Mouse (Mus musculus): Measurements from ENCODE around the gene Hunk. TPM values are rescaled to one million over a fixed set of nuclear protein-coding genes. Genes with fewer than 3 reads are reported as not detected.

Gene Hunk
- polyA plus RNA-seq, 1 experiment, result not detected

- Histone ChIP-seq H3K4me3 (replicated peaks; ENCODE audit: control insufficient read depth, low read depth, low read length) (no peak overlapping the region), H3K27ac (ENCODE audit: control insufficient read depth, insufficient read depth, low read depth, low read length, poor library complexity) (no peak overlapping the region), H3K4me1 (ENCODE audit: control insufficient read depth, insufficient read depth, low read length) (no peaks in the 10 kb centered on the region)
- TF ChIP-seq CTCF (IDR thresholded peaks at IDR 0.05; ENCODE audit: control insufficient read depth, insufficient read depth, low read length) (no peak), POLR2A (IDR thresholded peaks at IDR 0.05; ENCODE audit: borderline replicate concordance, control insufficient read depth, low read depth, low read length) (no peak)
- WGBS, result 76% methylated on average over 10 of the region's 10 CpGs
These were observed 119.4 kb downstream of the Hunk start for GRCm38 (mm10) chr16:90505252-90505651.

DNA sequence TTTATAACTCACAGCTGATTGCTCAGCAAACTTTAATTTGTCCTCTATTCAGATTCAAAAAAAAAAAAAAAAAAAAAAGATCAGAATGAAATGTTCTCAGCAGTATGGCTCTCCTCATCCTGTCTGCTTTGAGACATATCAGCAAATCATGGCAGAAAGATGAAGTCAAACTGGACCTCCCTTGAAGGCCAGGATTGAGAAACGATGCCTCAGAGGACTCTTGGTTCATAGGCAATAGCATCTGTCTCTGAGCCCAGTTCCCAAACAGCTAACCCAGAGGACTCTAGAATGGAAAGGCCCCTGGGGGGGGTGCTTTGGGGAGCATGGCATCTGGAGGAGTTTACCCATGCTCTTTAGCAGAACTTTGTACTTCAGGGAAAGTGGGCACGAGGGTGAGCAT, 119.9 kb downstream of the Hunk start:
- Histone ChIP-seq H3K4me1 (ENCODE audit: control insufficient read depth, insufficient read depth, low read length) (no peaks in the 10 kb centered on the region), H3K27ac (ENCODE audit: control insufficient read depth, insufficient read depth, low read depth, low read length, poor library complexity) (no peak overlapping the region), H3K4me3 (replicated peaks; ENCODE audit: control insufficient read depth, low read depth, low read length) (no peak overlapping the region)
- TF ChIP-seq POLR2A (IDR thresholded peaks at IDR 0.05; ENCODE audit: borderline replicate concordance, control insufficient read depth, low read depth, low read length), result no peak
- no peak for TF ChIP-seq CTCF (IDR thresholded peaks at IDR 0.05; ENCODE audit: control insufficient read depth, insufficient read depth, low read length)
- 78% methylated on average over 2 of the region's 2 CpGs for WGBS

- TF ChIP-seq POLR2A (IDR thresholded peaks at IDR 0.05; ENCODE audit: borderline replicate concordance, control insufficient read depth, low read depth, low read length), result no peak
- no peak for TF ChIP-seq CTCF (IDR thresholded peaks at IDR 0.05; ENCODE audit: control insufficient read depth, insufficient read depth, low read length)
- WGBS, result 85% methylated on average over 19 of the region's 19 CpGs
- Histone ChIP-seq H3K4me1 (ENCODE audit: control insufficient read depth, insufficient read depth, low read length) (peaks cover 2% of the 10 kb centered on the region; the same call in 1 of the 2 replicates), H3K27ac (ENCODE audit: control insufficient read depth, insufficient read depth, low read depth, low read length, poor library complexity) (no peak overlapping the region), H3K4me3 (replicated peaks; ENCODE audit: control insufficient read depth, low read depth, low read length) (no peak overlapping the region)
These were observed 125.9 kb downstream of the Hunk start for GRCm38 (mm10) chr16:90511551-90512296.

DNA sequence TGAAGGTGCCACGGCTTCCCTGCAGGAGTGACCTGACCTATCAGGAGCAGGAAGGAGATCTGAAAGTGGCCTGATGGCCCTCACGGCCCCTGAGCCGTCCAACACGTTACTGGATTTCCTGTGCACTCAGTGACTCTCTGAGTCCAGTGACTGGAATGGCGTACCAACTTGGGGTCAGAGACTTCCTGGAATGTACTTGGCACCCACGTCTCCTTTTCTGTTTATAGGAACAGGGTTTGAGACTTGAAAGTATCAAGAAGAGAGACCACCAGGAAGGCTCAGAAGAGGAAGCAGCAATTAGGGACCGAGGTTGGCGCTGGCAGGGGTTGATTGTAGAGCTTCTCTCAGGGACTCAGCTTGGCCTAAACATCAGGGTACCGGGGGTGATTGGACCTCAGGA, 131.2 kb downstream of the Hunk start:
- 39% methylated on average over 9 of the region's 9 CpGs for WGBS
- H3K27ac ChIP-seq (ENCODE audit: control insufficient read depth, insufficient read depth, low read depth, low read length, poor library complexity), result no peak overlapping the region
- peaks cover 2% of the 10 kb centered on the region; the same call in 1 of the 2 replicates for H3K4me1 ChIP-seq (ENCODE audit: control insufficient read depth, insufficient read depth, low read length)
- TF ChIP-seq CTCF (IDR thresholded peaks at IDR 0.05; ENCODE audit: control insufficient read depth, insufficient read depth, low read length), result no peak
- TF ChIP-seq POLR2A (IDR thresholded peaks at IDR 0.05; ENCODE audit: borderline replicate concordance, control insufficient read depth, low read depth, low read length), result no peak
- no peak overlapping the region for H3K4me3 ChIP-seq (replicated peaks; ENCODE audit: control insufficient read depth, low read depth, low read length)

DNA sequence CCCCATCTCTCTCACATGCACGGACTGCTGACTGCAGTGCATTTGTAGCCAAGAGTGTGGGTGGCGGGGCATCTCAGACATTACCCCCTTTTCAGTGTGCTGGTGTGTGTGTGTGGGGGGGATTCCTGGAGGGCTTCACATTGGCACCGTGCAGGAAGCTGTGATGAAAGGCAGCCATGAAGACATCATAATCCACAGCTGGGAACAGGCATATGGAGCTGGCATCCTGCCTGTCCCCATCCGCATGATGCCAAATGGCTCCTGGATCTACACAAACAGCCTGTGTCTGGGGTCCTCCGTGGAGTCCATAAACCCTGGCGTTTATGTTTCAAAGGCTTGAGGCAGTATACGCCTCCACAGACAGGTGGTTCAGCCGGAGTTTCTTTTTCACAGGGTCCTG, 132.4 kb downstream of the Hunk start:
- Histone ChIP-seq H3K27ac (ENCODE audit: control insufficient read depth, insufficient read depth, low read depth, low read length, poor library complexity) (no peak overlapping the region), H3K4me1 (ENCODE audit: control insufficient read depth, insufficient read depth, low read length) (peaks cover 2% of the 10 kb centered on the region; the same call in 1 of the 2 replicates), H3K4me3 (replicated peaks; ENCODE audit: control insufficient read depth, low read depth, low read length) (no peak overlapping the region)
- WGBS, result 82% methylated on average over 8 of the region's 8 CpGs
- no peak for TF ChIP-seq POLR2A (IDR thresholded peaks at IDR 0.05; ENCODE audit: borderline replicate concordance, control insufficient read depth, low read depth, low read length)
- no peak for TF ChIP-seq CTCF (IDR thresholded peaks at IDR 0.05; ENCODE audit: control insufficient read depth, insufficient read depth, low read length)

DNA sequence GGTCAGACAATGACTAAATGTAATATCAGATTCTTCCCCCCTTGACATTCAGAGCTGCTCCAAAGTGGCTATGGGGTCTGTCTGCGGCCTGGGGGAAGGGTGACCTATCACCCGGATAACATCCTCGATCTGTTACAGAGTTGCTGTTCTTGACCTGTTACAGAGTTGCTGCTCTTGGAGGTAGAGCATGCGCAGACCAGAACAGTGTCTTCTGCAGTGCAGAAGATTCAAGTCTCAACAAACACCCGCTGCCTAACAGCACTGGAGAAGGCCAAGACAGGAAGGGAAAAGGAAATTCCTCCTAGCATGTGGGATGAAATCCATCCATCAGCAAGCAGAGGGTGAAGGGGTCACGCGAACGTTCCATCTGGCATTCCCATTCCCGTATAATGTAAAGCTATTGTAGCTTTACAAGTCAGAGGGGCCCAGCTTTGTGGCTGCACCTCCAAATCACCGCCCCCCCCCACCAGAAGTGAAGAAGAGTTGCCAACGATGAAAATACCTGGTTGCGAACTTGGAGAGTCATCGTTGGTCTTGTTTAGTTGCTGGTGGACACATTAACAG, 133.0 kb downstream of the Hunk start:
- H3K27ac ChIP-seq (ENCODE audit: control insufficient read depth, insufficient read depth, low read depth, low read length, poor library complexity), result no peak overlapping the region
- H3K4me1 ChIP-seq (ENCODE audit: control insufficient read depth, insufficient read depth, low read length), result peaks cover 2% of the 10 kb centered on the region; the same call in 1 of the 2 replicates
- TF ChIP-seq CTCF (IDR thresholded peaks at IDR 0.05; ENCODE audit: control insufficient read depth, insufficient read depth, low read length), result no peak
- TF ChIP-seq POLR2A (IDR thresholded peaks at IDR 0.05; ENCODE audit: borderline replicate concordance, control insufficient read depth, low read depth, low read length), result no peak
- no peak overlapping the region for H3K4me3 ChIP-seq (replicated peaks; ENCODE audit: control insufficient read depth, low read depth, low read length)
- 84% methylated on average over 13 of the region's 13 CpGs for WGBS

DNA sequence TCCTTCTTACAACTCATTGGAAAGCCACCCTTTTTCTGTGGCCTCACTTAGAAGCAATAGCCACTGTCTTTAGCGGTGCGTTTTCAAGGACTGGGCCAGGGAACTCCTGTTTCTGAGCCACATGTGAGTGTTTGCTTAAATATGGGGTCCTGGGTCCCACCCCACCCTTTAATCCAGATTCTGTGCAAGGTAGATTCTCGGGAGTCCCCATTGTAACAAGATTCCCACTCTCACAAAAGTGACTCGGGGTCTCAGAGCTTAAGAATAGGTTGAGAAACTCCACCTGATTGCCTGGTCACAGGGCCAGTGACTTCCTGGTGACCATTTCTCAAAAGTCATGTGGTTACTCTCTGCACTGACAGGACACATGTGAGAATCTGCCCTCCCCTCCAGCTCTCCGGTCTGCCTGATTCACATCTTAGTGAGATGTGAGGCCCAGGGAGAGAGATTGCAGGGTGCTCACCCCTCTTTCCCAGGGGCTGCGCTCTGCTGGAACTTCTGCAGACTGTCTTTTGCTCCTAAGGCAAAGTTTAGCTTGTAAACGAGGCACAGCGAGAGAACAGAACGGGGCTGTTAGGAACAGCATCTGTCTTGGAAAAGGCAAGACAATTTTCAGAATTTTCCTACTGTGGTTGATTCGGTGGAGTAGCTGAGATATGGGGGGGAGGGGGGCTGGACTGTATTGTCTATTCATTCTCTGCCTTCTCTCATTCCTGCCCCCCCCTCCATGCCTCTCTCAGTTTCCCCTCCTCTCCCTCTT, 135.6 kb downstream of the Hunk start:
- WGBS, result 40% methylated on average over 10 of the region's 10 CpGs
- Histone ChIP-seq H3K27ac (ENCODE audit: control insufficient read depth, insufficient read depth, low read depth, low read length, poor library complexity) (no peak overlapping the region), H3K4me3 (replicated peaks; ENCODE audit: control insufficient read depth, low read depth, low read length) (no peak overlapping the region), H3K4me1 (ENCODE audit: control insufficient read depth, insufficient read depth, low read length) (no peaks in the 10 kb centered on the region)
- TF ChIP-seq CTCF (IDR thresholded peaks at IDR 0.05; ENCODE audit: control insufficient read depth, insufficient read depth, low read length), result no peak

DNA sequence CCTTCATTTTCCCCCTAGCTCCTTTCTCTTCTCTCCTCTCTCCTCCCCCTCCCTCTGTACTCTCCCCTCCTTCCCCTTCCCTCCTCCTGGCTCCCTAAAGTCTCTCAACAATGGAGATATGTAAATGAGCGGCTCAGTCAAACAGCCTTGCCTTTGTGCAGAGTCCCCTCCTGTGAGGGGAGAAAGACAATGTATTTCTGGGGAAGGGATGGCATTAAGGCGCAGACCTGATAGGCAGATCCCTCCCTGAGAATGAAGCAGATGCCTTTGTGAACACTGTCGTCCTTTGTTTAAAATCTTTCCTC, 136.1 kb downstream of the Hunk start:
- WGBS, result 62% methylated on average over 3 of the region's 3 CpGs
- Histone ChIP-seq H3K4me3 (replicated peaks; ENCODE audit: control insufficient read depth, low read depth, low read length) (no peak overlapping the region), H3K27ac (ENCODE audit: control insufficient read depth, insufficient read depth, low read depth, low read length, poor library complexity) (no peak overlapping the region), H3K4me1 (ENCODE audit: control insufficient read depth, insufficient read depth, low read length) (no peaks in the 10 kb centered on the region)
- TF ChIP-seq POLR2A (IDR thresholded peaks at IDR 0.05; ENCODE audit: borderline replicate concordance, control insufficient read depth, low read depth, low read length) (no peak), CTCF (IDR thresholded peaks at IDR 0.05; ENCODE audit: control insufficient read depth, insufficient read depth, low read length) (no peak)

Data from bone marrow, adult 2 months (tissue).